15 mouse cellular contexts compared by ENCODE assay signal in the genomic region with DNA sequence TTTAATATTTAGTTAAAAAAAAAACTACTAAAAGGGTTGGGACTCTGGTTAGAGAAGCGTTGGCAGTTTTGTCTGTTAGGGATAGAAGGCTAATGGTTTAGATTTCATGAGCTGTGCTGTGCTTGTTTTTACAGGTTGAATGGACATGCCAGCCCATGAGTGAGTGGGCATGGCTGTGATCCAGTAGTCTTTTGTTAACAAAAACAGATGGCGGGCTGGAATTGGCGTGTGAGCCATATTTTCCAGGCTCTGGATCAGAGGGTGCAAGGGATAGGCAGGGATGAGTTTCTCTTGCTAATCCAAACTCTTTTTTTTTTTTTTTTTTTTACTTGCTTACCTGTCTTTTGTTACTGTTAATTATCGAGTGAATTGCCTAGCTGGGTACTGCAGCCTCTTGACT. TPM values are rescaled to one million over a fixed set of nuclear protein-coding genes. Genes with fewer than 3 reads are reported as not detected.
DNase-seq lines count a peak whose midpoint lies in the region; ATAC-seq lines count a peak whose summit lies in the region.
"Had no signal": no experiment of that assay in that cellular context is flagged by ENCODE, and none has a peak within 500 bp of the region (broad histone marks: within the 10 kb centered on the region; RNA-seq: fewer than 3 reads in every experiment).

No protein-coding gene starts in this region.

- no peak overlapping the region for H3K4me3 ChIP-seq in hindbrain, embryonic 14.5 days (replicated peaks; ENCODE audit: low read length)
- no peak overlapping the region for H3K4me3 ChIP-seq in hindbrain, embryonic 10.5 days
- H3K4me3 ChIP-seq: heart, embryonic 10.5 days had no signal

- 68% methylated on average over 4 of the region's 4 CpGs for WGBS in hindbrain, embryonic 14.5 days
- 92% methylated on average over 4 of the region's 4 CpGs for WGBS in hindbrain, embryonic 10.5 days

- intact Hi-C loops in gastrocnemius, postnatal 14 days (cut with DNase I; ENCODE audit: low total_unique reads): no loop called here

- no peaks in the 10 kb centered on the region for H3K4me1 ChIP-seq in hindbrain, embryonic 14.5 days (replicated peaks; ENCODE audit: control insufficient read depth, insufficient read depth, low read length)
- H3K4me1 ChIP-seq in hindbrain, embryonic 10.5 days (replicated peaks): no peaks in the 10 kb centered on the region
- H3K4me1 ChIP-seq: heart, embryonic 10.5 days had no signal

- no peaks in the 10 kb centered on the region for H3K27me3 ChIP-seq in hindbrain, embryonic 14.5 days (ENCODE audit: control insufficient read depth, insufficient read depth, low read length)
- H3K27me3 ChIP-seq in hindbrain, embryonic 10.5 days (ENCODE audit: insufficient read depth, poor library complexity, severe bottlenecking): no peaks in the 10 kb centered on the region

- H3K9me3 ChIP-seq in hindbrain, embryonic 14.5 days (ENCODE audit: control insufficient read depth, low read length): no peaks in the 10 kb centered on the region
- no peaks in the 10 kb centered on the region for H3K9me3 ChIP-seq in hindbrain, embryonic 10.5 days
- H3K9me3 ChIP-seq: heart, embryonic 10.5 days had no signal

- DNase-seq in hindbrain, embryonic 14.5 days (ENCODE audit: low spot score): no peak
- DNase-seq in hindbrain, embryonic 10.5 days (ENCODE audit: low spot score): no peak
- DNase-seq in NIH3T3 (ENCODE audit: low read depth): peak; percentile 34
- peak; percentile 93 for DNase-seq in cerebellum, adult 11-12 months
- peak; percentile 14 for DNase-seq in fibroblast of lung, adult 2 months (ENCODE audit: low read depth)
- no peak for DNase-seq in gastrocnemius, postnatal 14 days
- no peak for DNase-seq in layer of hippocampus, adult 9-10 months (ENCODE audit: low spot score)
- DNase-seq: kidney, adult 2 months; lung, adult 18-20 months; right cerebral cortex, postnatal 14 days; thymus, adult 2 months had no signal

- no peak overlapping the region for H3K4me2 ChIP-seq in hindbrain, embryonic 14.5 days (replicated peaks)

- ATAC-seq in hindbrain, embryonic 14.5 days (ENCODE audit: low FRiP score): no peak; the same call in 1 of the 2 replicates

- 0 out of 2 replicates have a peak overlapping the region, but pooled peaks have one; percentile 35 for H3K27ac ChIP-seq in hindbrain, embryonic 14.5 days
- H3K27ac ChIP-seq in hindbrain, embryonic 10.5 days: no peak overlapping the region
- H3K27ac ChIP-seq: heart, embryonic 10.5 days had no signal

- no peaks in the 10 kb centered on the region for H3K36me3 ChIP-seq in hindbrain, embryonic 14.5 days (replicated peaks; ENCODE audit: control insufficient read depth, insufficient read depth)
- H3K36me3 ChIP-seq in hindbrain, embryonic 10.5 days: no peaks in the 10 kb centered on the region
- H3K36me3 ChIP-seq: heart, embryonic 10.5 days had no signal

- H3K9ac ChIP-seq in hindbrain, embryonic 14.5 days: no peak overlapping the region

RNA-seq across cellular contexts. Expression of gene Anks1b, which starts 38.6 kb away (rescaled TPM):
- 69.4 and 77.5 TPM in 2 replicates for polyA plus RNA-seq in hindbrain, embryonic 14.5 days (2014; fragmentation: Nextera tagmentation; extraction: Ambion mirVana)
- 1.6 and 4.1 TPM in 2 replicates for polyA plus RNA-seq in hindbrain, embryonic 10.5 days (2016; fragmentation: Nextera tagmentation; extraction: Ambion mirVana)
- total RNA-seq in gastrocnemius, postnatal 14 days (2021): under 1 TPM; 0.29 to 0.78 TPM
- total RNA-seq: hematopoietic stem cell, adult 5-6 weeks; megakaryocyte progenitor cell, adult 5-6 weeks; monocyte, adult 5-6 weeks had no signal

Comparison
In these comparisons a context has a peak if more than half of its experiments do, and no peak if none do; other contexts are left out.
1. RNA of gene Anks1b, which starts 38.6 kb away (polyA plus RNA-seq): 69.4 to 77.5 TPM in hindbrain, embryonic 14.5 days; 1.6 to 4.1 TPM in hindbrain, embryonic 10.5 days; every median in the first group is over 10 times any median in the second.
2. DNase-seq: peak in NIH3T3 (single experiment), cerebellum, adult 11-12 months (single experiment) and fibroblast of lung, adult 2 months (single experiment); none in hindbrain, embryonic 14.5 days (single experiment), hindbrain, embryonic 10.5 days (single experiment), gastrocnemius, postnatal 14 days (single experiment) and layer of hippocampus, adult 9-10 months (single experiment).